Mouse (Mus musculus) cerebellum, adult 2 months (tissue): ENCODE data around the gene Capn3.

Experiments used
- CTCF ChIP-seq: fragments of 200-500 bp; IDR thresholded peaks from 2 replicates; pipeline ENCODE4 v1.5.1; 2011; ENCODE audit warnings: low read depth, mild to moderate bottlenecking, control low read depth, low read length, moderate library complexity, borderline replicate concordance; ENCODE audit not compliant: insufficient read depth
- POLR2A ChIP-seq: fragments of 200-500 bp; IDR thresholded peaks from 2 replicates; pipeline ENCODE4 v1.6.1; 2011; ENCODE audit warnings: low read length, control low read depth, borderline replicate concordance; ENCODE audit not compliant: insufficient read depth

- TF ChIP-seq CTCF (no peak), POLR2A (no peak)
Observed at GRCm38 (mm10) chr2:120503992-120504391, 48.2 kb downstream of the Capn3 start.
